Mouse (Mus musculus): ENCODE data around the gene Sesn3. TPM values are rescaled to one million over a fixed set of nuclear protein-coding genes. Genes with fewer than 3 reads are reported as not detected.
"Not testable (repeated sequence)": the region's sequence is repeated elsewhere in the genome, so short reads cannot be mapped to it uniquely, and the experiment has no call there.

Gene Sesn3
- total RNA-seq (2022), result 100 to 1,000 TPM; 118 to 153 (median 137) TPM

- peak; percentile 63 to 84 for DNase-seq (ENCODE audit: low spot score in 2 of 2)
Observed at GRCm38 (mm10) chr9:14274986-14275720, at the start of gene Sesn3. Gene Sesn3 (plus strand): TSS chr9:14275067.

- DNase-seq (ENCODE audit: low spot score in 2 of 2), result not testable (repeated sequence)
Observed at GRCm38 (mm10) chr9:14227086-14227485, 47.8 kb upstream of the Sesn3 start.

- no peak for DNase-seq (ENCODE audit: low spot score in 2 of 2)
Observed at GRCm38 (mm10) chr9:14233702-14234373, 41.0 kb upstream of the Sesn3 start.

DNA sequence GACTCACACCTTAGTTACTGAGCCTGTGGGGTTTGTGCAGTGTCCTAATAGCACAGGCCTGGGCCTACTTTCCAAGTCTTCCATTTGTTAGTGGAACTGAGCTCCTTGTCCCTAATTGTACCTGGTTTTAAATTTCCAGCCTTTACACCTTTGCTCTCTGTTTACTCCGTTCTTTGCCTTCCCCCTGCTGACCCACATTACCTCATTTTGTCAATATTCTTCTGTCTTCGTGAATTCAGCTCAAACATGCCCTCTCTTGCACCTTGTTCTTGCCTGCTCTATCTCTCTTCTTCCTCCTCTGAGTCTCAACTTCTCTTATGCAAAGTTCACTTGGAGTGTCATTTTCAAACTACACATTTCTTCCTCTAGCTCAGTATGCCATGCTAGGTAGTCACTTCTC is 39.6 kb upstream of the Sesn3 start:
- DNase-seq (ENCODE audit: low spot score in 2 of 2), result no peak

DNA sequence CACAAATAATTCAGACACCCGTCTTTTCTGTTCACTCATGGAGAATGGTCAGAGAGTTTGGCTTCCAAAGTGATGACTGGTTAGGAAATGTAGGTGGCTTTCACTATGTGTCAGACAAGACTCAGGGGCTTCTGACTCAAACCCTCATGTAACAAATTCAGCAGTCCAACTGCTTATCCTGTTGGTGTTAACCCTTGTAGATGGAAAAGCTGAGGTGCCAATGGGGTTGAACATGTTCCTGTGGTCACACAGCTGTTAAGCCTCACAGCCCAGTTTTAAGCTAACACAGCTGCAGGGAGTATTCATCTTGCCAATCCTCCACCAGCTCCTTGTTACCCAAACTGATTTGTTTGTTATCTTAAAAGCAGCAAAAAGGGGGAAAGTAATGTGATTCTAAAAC is 33.9 kb upstream of the Sesn3 start:
- DNase-seq (ENCODE audit: low spot score in 2 of 2), result not testable (repeated sequence)

- DNase-seq (ENCODE audit: low spot score in 2 of 2), result no peak
Observed at GRCm38 (mm10) chr9:14242308-14242707, 32.6 kb upstream of the Sesn3 start.

- no peak for DNase-seq (ENCODE audit: low spot score in 2 of 2)
Observed at GRCm38 (mm10) chr9:14244528-14244927, 30.3 kb upstream of the Sesn3 start.

GRCm38 (mm10) chr9:14245013-14245586 is 29.8 kb upstream of the Sesn3 start:
- DNase-seq (ENCODE audit: low spot score in 2 of 2), result no peak

DNA sequence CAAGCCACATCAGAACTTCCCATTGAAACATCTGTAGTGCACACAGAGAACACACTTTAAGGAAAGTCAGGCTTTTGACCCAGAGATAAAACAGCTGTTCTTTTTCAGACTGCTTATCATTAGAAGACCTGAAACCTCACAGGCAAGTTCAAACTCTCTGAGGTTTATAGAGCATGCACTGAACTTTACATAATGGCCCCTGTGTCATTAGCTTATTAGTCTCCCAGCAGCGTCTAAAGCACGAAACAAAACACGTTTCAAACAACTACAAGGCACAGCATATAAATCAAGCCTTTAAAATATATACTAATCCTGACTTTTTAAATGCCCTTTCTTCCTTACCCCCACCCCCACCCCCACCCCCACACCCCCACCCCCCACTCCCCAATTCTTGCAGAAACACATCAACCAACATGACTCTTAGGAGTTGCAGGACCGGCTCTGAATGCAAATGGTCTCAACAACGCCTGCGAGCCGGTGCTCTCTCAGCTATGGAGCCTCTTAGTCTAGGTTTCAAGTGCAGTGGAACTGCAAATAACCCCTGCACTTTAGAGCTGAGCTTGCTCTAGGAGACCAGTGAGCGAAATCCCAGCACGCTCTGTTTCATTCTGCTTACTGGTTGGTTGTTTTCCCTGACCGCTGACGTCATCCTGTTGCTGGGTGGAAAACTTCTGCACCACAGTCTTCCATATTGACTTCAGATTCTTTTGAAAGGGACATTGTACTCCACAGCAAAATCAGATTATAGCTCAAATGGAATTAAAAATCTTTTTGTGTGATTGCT is 28.7 kb upstream of the Sesn3 start:
- peak in 1 of 2 experiments; percentile 24 for DNase-seq (ENCODE audit: low spot score in 2 of 2)

DNA sequence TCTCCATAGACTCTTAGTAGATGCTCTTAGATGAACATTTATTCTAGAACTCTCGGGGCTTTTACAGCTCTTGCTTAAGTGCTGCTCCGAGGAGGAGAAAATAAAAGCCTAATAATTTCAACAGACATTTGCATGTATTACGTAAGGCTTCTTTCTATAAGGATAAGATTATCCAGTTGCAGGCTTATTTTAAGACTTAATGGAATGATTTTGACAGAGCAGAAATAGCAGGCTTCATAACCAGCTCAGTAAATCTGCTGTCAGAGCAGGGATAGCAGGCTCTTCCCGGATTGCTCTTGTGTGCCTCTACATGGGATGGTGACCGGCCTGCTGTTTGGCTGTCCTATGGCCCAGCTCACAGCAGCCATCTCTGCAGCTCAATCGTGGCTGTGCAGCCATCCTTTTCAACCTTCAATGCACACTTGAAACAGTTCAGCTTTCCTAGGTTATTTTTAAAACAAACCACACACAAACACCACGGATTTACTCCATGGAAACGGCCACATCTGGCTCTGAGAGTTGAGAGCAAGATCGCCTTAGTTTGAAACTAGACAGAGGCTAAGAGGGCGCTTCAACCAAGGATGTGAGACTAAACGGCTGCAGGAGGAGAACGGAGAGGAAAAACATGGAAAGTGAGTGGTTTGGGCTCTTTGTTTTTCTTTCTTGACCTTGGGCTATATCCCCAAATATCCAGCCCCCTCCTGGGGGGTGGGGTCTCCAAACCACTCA is 27.2 kb upstream of the Sesn3 start:
- no peak for DNase-seq (ENCODE audit: low spot score in 2 of 2)

DNA sequence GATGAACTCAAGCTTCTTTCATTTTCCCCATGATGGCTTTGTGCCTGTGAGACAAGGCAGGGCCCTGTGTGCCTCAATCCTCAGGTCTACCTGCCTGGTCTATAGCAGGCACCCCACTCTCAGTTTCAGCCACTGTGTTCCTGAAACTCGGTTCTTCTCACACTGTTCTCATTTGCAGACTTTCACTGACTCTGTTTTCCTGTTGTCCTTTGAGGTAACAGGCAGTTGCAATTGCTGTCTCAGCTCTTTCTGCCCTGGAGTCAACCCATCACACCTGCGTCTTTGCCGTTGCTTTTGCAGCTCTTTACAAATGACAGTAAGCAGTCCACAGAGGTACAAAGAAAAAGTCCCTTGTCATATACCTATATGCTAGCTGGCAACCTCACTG is 26.7 kb upstream of the Sesn3 start:
- no peak for DNase-seq (ENCODE audit: low spot score in 2 of 2)

DNA sequence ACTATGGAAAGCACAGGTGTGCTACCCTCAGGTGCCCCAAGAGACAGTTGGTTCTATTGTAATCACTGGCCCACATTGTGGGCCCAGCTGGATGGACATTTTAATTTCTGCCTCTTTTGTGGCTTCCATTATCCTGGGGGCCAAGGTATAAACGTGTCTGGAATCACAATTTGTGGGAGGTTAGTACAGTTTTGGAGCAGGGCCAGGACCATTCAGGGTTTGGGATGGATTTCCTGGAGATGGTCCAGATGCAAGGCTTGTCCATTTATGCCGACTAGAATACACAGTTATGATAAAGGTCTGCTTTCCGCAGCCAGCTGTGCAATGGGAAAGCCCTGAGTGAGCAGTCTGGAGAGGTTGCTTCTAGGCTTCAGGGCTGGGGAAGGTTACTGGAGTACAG is 13.7 kb upstream of the Sesn3 start:
- DNase-seq (ENCODE audit: low spot score in 2 of 2), result no peak

GRCm38 (mm10) chr9:14262568-14262972 is 12.3 kb upstream of the Sesn3 start:
- DNase-seq (ENCODE audit: low spot score in 2 of 2), result no peak

- no peak for DNase-seq (ENCODE audit: low spot score in 2 of 2)
Observed at GRCm38 (mm10) chr9:14266470-14266869, 8.4 kb upstream of the Sesn3 start.

GRCm38 (mm10) chr9:14268578-14268977 is 6.3 kb upstream of the Sesn3 start:
- DNase-seq (ENCODE audit: low spot score in 2 of 2), result no peak

- DNase-seq (ENCODE audit: low spot score in 2 of 2), result no peak
Observed at GRCm38 (mm10) chr9:14272921-14273320, 1.9 kb upstream of the Sesn3 start.

- DNase-seq (ENCODE audit: low spot score in 2 of 2), result no peak
Observed at GRCm38 (mm10) chr9:14274586-14274985, 281 bp upstream of the Sesn3 start.

DNA sequence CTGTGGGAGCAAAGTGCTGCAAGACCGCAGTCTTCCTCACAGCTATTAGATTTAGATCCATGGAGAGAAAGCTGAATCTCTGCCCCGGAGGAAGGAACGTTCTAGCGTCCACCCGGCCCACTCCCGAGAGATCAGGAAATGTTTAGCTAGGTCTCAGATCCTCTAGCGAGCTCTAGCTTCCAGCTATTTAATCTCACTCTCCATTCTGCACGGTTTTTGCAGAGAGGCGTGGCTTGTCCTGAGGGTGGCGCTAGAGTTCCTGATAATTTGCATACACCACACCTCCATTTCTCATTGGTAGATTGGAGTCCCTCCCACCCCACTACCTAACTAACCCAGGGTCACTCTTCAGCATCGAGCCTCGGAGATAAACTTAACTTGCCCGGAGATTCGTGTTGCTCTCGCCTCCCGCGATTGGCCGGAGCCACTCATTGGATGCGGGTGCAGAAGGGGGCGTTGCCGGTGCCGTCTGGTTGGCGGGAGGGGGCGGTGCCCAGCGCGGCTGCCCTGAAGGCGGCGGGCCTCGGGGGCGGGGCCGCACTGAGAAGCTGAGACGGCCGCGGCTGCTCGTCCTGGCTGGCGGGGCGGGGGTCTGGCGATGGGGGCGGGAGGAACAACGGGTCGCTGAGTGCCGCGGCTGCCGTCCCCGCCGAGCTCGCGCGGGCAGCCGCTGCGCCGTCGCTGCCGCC is 1.1 kb downstream of the Sesn3 start:
- peak; percentile 96 to 100 for DNase-seq (ENCODE audit: low spot score in 2 of 2)

- DNase-seq (ENCODE audit: low spot score in 2 of 2), result peak; percentile 51
Observed at GRCm38 (mm10) chr9:14276481-14277287, 1.8 kb downstream of the Sesn3 start.

Data from left cerebral cortex, adult 8-10 months (tissue).